Mouse (Mus musculus): ENCODE measurements around the gene Tmcc3. TPM values are rescaled to one million over a fixed set of nuclear protein-coding genes. Genes with fewer than 3 reads are reported as not detected.
A peak's percentile ranks its signal among the peaks of the same experiment; 100 is the strongest.

The Tmcc3 gene
- polyA plus RNA-seq, 1 experiment from 2014 or later = 12.5 TPM

DNA sequence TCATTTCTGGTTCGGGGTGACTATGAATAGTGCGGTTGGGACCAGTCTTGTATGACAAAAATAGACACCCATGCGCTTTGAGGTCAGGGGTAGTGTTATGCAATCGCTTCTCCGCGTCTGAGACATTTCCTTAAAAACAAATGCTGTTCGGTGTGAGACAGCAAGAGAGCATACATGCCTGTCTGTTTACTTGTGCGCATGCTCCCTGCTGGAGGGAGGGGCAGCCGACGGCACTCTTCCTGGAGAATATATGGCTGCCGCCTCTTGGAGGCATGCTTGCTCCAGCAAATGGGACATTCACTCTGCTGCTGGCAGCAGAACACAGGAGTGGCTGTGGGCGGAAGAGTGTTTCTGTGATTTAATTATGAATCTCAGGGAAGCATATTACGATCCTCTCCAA lies 66.6 kb downstream of the Tmcc3 start:
- H3K4me2 ChIP-seq (replicated peaks) = peak overlapping the region; percentile 22; the same call in 1 of the 2 replicates
- peak overlapping the region; percentile 61 for H3K27ac ChIP-seq
- no peaks in the 10 kb centered on the region for H3K9me3 ChIP-seq (ENCODE audit: control insufficient read depth, low read length)
- no peaks in the 10 kb centered on the region for H3K36me3 ChIP-seq (replicated peaks; ENCODE audit: control insufficient read depth, insufficient read depth)
- no peaks in the 10 kb centered on the region for H3K27me3 ChIP-seq (ENCODE audit: control insufficient read depth, insufficient read depth, low read length)
- ATAC-seq (ENCODE audit: low FRiP score) = peak; percentile 71
- WGBS = 54% methylated on average over 13 of the region's 13 CpGs
- no peak overlapping the region for H3K4me3 ChIP-seq (replicated peaks; ENCODE audit: low read length)
- DNase-seq (ENCODE audit: low spot score) = peak; percentile 64
- H3K9ac ChIP-seq = peak overlapping the region; percentile 35
- H3K4me1 ChIP-seq (replicated peaks; ENCODE audit: control insufficient read depth, insufficient read depth, low read length) = peaks cover 20% of the 10 kb centered on the region

DNA sequence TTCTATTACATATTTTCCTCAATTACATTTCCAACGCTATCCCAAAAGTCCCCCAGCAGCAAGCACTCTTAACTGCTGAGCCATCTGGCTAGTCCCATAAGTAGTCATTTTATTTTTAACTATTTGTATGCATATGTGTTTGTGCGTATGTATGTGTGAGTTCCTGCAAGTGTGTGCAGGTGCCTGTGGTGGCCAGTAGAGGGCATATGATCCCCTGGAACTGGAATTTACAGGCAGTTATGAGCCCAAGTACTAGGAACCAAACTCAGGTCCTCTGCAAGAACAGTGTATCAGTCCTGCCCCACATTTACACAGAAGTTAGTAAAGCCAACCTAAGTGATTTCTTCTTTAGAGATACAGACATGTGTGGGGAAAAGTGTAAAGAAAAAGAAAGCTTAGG lies 68.3 kb downstream of the Tmcc3 start:
- no peak overlapping the region for H3K4me3 ChIP-seq (replicated peaks; ENCODE audit: low read length)
- H3K27ac ChIP-seq = no peak overlapping the region
- peaks cover 20% of the 10 kb centered on the region for H3K4me1 ChIP-seq (replicated peaks; ENCODE audit: control insufficient read depth, insufficient read depth, low read length)
- H3K4me2 ChIP-seq (replicated peaks) = no peak overlapping the region
- no peak overlapping the region for H3K9ac ChIP-seq
- 87% methylated on average over 2 of the region's 2 CpGs for WGBS
- no peaks in the 10 kb centered on the region for H3K36me3 ChIP-seq (replicated peaks; ENCODE audit: control insufficient read depth, insufficient read depth)
- no peaks in the 10 kb centered on the region for H3K27me3 ChIP-seq (ENCODE audit: control insufficient read depth, insufficient read depth, low read length)
- ATAC-seq (ENCODE audit: low FRiP score) = no peak
- 0 out of 2 replicates have a peak, but pooled peaks cover 3% of the 10 kb centered on the region for H3K9me3 ChIP-seq (ENCODE audit: control insufficient read depth, low read length)
- no peak for DNase-seq (ENCODE audit: low spot score)

DNA sequence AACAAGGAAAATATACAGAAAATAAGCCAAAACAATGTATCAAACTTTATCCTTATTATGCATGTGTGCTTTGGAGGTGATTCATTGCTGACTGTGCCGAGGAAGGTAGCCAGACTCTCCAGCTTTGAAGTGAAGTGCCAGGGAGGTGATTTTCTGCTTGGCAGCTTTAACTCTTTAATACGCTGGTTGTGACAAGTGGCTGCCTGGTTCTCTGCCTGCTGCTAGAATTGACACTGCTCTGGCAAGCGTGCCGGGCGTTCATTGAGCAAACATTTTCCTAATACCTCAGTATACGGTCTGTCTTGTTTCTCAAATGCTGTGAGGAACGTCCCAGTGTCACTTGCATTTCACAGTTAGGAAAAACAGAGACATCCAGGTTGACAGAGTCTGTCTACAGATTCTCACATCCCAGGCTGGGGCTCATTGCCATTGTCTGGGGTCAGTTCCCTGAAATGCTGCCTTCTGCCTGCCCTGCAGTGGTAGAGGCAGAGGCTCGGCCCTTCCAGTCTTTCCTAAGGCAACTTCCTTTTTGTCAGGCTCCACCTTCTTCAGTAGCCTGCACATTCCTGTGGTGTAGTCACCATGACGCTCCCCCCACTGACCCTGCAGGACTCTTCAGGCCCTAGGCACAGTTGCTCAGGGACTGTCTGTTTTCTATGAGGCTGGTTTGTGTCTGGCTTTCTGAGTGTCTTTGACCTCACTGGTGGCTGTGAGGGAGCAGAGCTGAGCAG lies 69.1 kb downstream of the Tmcc3 start:
- H3K4me1 ChIP-seq (replicated peaks; ENCODE audit: control insufficient read depth, insufficient read depth, low read length) = peaks cover 20% of the 10 kb centered on the region
- H3K9ac ChIP-seq = no peak overlapping the region
- H3K27me3 ChIP-seq (ENCODE audit: control insufficient read depth, insufficient read depth, low read length) = no peaks in the 10 kb centered on the region
- 59% methylated on average over 9 of the region's 9 CpGs for WGBS
- no peak overlapping the region for H3K4me3 ChIP-seq (replicated peaks; ENCODE audit: low read length)
- H3K36me3 ChIP-seq (replicated peaks; ENCODE audit: control insufficient read depth, insufficient read depth) = no peaks in the 10 kb centered on the region
- H3K4me2 ChIP-seq (replicated peaks) = no peak overlapping the region
- ATAC-seq (ENCODE audit: low FRiP score) (no peak), DNase-seq (ENCODE audit: low spot score) (no peak)
- H3K27ac ChIP-seq = no peak overlapping the region
- H3K9me3 ChIP-seq (ENCODE audit: control insufficient read depth, low read length) = peaks cover 10% of the 10 kb centered on the region

DNA sequence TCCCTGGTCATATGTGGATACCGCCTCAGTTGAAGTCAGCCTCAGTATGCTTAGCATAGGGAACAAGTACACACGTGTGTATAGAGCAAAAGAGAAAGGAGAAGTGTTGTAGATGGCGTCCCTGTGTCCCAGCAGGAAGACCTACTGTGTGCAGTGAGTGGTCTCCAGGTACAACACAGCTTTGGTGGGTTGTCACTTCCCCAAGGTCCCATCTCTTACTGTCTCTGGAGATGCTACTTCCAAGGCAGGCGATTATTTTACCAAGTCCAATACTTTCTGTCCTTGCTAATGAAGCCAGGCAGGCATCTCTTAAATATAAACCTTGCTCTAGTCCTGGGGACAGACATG lies 69.6 kb downstream of the Tmcc3 start:
- Histone ChIP-seq H3K4me1 (replicated peaks; ENCODE audit: control insufficient read depth, insufficient read depth, low read length) (peaks cover 20% of the 10 kb centered on the region), H3K36me3 (replicated peaks; ENCODE audit: control insufficient read depth, insufficient read depth) (no peaks in the 10 kb centered on the region), H3K9me3 (ENCODE audit: control insufficient read depth, low read length) (peaks cover 15% of the 10 kb centered on the region), H3K4me2 (replicated peaks) (no peak overlapping the region), H3K9ac (no peak overlapping the region), H3K27me3 (ENCODE audit: control insufficient read depth, insufficient read depth, low read length) (no peaks in the 10 kb centered on the region), H3K27ac (no peak overlapping the region), H3K4me3 (replicated peaks; ENCODE audit: low read length) (no peak overlapping the region)
- DNase-seq (ENCODE audit: low spot score) (no peak), ATAC-seq (ENCODE audit: low FRiP score) (no peak)
- WGBS = 84% methylated on average over 4 of the region's 4 CpGs

DNA sequence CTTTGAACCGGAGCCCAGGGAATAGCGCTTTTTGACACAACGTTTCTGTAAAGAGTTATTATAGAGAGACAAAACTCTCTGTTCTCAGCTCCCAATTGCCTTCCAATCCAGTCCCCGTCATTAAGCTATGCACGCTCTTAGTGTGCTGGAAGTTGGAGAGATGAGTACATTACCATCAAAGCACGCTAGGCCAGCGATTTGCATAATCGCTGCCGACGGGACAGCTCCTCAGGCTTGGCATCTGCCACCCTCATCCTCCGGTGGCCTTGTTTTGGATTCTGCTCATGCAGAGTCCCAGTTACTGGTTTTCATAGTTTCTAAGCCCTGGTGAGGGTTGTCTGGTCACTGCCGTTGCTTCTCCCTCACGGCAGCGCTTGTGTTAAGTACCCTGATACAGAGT lies 70.9 kb downstream of the Tmcc3 start:
- H3K9me3 ChIP-seq (ENCODE audit: control insufficient read depth, low read length) = peaks cover 18% of the 10 kb centered on the region
- no peaks in the 10 kb centered on the region for H3K27me3 ChIP-seq (ENCODE audit: control insufficient read depth, insufficient read depth, low read length)
- peaks cover 11% of the 10 kb centered on the region for H3K4me1 ChIP-seq (replicated peaks; ENCODE audit: control insufficient read depth, insufficient read depth, low read length)
- H3K27ac ChIP-seq = no peak overlapping the region
- ATAC-seq (ENCODE audit: low FRiP score) = no peak
- no peaks in the 10 kb centered on the region for H3K36me3 ChIP-seq (replicated peaks; ENCODE audit: control insufficient read depth, insufficient read depth)
- WGBS = 60% methylated on average over 14 of the region's 14 CpGs
- DNase-seq (ENCODE audit: low spot score) = no peak
- no peak overlapping the region for H3K4me2 ChIP-seq (replicated peaks)
- H3K4me3 ChIP-seq (replicated peaks; ENCODE audit: low read length) = no peak overlapping the region
- H3K9ac ChIP-seq = no peak overlapping the region

DNA sequence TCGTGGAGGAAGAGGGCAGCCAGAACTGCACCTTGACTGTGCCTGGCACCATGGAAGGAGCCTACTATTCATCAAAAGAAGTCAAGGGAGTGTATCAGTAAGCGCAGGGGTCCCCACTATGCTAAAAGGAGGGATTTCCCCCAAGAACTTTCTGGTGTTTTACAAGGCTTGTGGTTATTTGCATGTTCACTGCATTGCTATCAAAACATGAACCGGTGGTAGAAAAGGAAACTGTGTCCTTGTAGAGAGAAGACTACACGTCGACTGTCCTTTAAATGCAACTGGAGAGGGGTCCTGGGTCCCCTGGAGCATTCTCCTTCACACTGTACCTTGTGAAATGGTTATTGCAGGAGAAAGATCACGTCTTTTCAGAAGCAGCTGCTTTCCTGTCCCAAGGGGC lies 71.8 kb downstream of the Tmcc3 start:
- Histone ChIP-seq H3K9me3 (ENCODE audit: control insufficient read depth, low read length) (peaks cover 18% of the 10 kb centered on the region), H3K9ac (no peak overlapping the region), H3K27ac (no peak overlapping the region), H3K27me3 (ENCODE audit: control insufficient read depth, insufficient read depth, low read length) (no peaks in the 10 kb centered on the region), H3K36me3 (replicated peaks; ENCODE audit: control insufficient read depth, insufficient read depth) (no peaks in the 10 kb centered on the region), H3K4me1 (replicated peaks; ENCODE audit: control insufficient read depth, insufficient read depth, low read length) (peaks cover 3% of the 10 kb centered on the region; the same call in 1 of the 2 replicates), H3K4me2 (replicated peaks) (no peak overlapping the region), H3K4me3 (replicated peaks; ENCODE audit: low read length) (no peak overlapping the region)
- DNase-seq (ENCODE audit: low spot score) = no peak
- 83% methylated on average over 6 of the region's 6 CpGs for WGBS
- no peak for ATAC-seq (ENCODE audit: low FRiP score)

DNA sequence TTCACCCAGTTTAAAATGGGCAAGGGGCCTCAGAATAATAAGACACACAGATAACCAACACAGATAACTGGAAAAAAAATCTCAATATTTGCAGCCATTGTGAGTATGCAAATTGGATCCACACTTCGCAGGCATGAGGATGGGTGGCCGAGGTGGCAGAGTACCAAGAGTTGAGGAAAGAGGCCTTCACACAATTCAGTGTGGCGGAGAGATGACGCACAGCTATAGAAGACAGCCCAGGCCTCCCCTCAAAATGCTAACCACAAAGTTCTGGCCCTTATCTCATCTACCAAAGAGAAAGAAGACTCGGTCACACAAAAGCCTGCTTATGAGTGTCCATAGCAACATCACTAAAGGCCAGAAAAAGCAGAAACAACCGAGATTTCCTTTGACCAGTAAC lies 77.5 kb downstream of the Tmcc3 start:
- Histone ChIP-seq H3K9ac (no peak overlapping the region), H3K4me1 (replicated peaks; ENCODE audit: control insufficient read depth, insufficient read depth, low read length) (no peaks in the 10 kb centered on the region), H3K4me2 (replicated peaks) (no peak overlapping the region), H3K36me3 (replicated peaks; ENCODE audit: control insufficient read depth, insufficient read depth) (no peaks in the 10 kb centered on the region), H3K27me3 (ENCODE audit: control insufficient read depth, insufficient read depth, low read length) (no peaks in the 10 kb centered on the region), H3K27ac (no peak overlapping the region), H3K4me3 (replicated peaks; ENCODE audit: low read length) (no peak overlapping the region), H3K9me3 (ENCODE audit: control insufficient read depth, low read length) (peaks cover 18% of the 10 kb centered on the region)
- no peak for DNase-seq (ENCODE audit: low spot score)
- 75% methylated on average over 6 of the region's 6 CpGs for WGBS
- ATAC-seq (ENCODE audit: low FRiP score) = no peak

DNA sequence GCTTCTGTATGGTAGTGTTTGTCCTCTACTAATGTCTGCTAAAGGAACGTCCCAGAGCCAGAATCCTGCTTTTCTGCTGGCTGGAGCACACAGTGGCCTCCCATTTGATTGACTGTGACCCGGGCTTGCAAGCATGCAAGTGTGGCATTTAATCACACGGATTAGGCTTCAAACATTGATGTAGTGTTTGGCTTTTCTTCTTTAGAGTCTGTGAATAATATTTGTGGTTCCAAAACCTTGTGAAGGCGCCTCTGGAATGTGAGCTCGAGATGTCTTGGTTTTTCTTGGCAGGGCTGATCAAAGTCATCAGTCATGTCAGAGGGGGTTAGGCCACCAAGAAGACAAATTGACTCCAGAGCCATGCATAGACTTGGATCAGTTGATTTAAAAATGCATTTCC lies 79.3 kb downstream of the Tmcc3 start:
- 81% methylated on average over 5 of the region's 5 CpGs for WGBS
- Histone ChIP-seq H3K27me3 (ENCODE audit: control insufficient read depth, insufficient read depth, low read length) (no peaks in the 10 kb centered on the region), H3K9ac (no peak overlapping the region), H3K36me3 (replicated peaks; ENCODE audit: control insufficient read depth, insufficient read depth) (no peaks in the 10 kb centered on the region), H3K4me3 (replicated peaks; ENCODE audit: low read length) (no peak overlapping the region), H3K27ac (no peak overlapping the region), H3K4me2 (replicated peaks) (no peak overlapping the region), H3K4me1 (replicated peaks; ENCODE audit: control insufficient read depth, insufficient read depth, low read length) (no peaks in the 10 kb centered on the region), H3K9me3 (ENCODE audit: control insufficient read depth, low read length) (peaks cover 6% of the 10 kb centered on the region)
- DNase-seq (ENCODE audit: low spot score) (no peak), ATAC-seq (ENCODE audit: low FRiP score) (no peak)

DNA sequence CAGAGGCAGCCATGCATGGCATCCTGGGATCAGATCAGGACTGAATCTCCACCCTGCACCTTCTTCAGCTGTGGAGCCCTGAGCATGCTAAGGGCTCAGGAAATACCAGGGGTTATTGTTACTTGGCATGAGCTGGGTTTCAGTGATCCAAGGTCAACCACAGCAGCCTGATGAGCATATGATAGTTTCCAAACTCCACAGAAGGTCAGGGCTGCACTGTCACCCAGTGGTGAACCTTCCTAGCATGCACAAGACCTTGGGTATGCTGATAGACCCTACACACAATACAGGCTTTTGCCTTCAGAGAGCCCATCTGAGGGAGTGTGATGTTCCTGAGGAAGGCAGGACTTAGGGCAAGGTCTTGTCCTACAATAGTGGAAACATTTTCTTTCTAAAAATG lies 82.5 kb downstream of the Tmcc3 start:
- DNase-seq (ENCODE audit: low spot score) (no peak), ATAC-seq (ENCODE audit: low FRiP score) (no peak)

More for the DNA sequence above, 82.5 kb downstream of the Tmcc3 start:
- Histone ChIP-seq H3K4me1 (replicated peaks; ENCODE audit: control insufficient read depth, insufficient read depth, low read length) (peaks cover 12% of the 10 kb centered on the region), H3K27ac (no peak overlapping the region), H3K4me2 (replicated peaks) (no peak overlapping the region), H3K4me3 (replicated peaks; ENCODE audit: low read length) (no peak overlapping the region), H3K27me3 (ENCODE audit: control insufficient read depth, insufficient read depth, low read length) (no peaks in the 10 kb centered on the region), H3K9ac (no peak overlapping the region), H3K36me3 (replicated peaks; ENCODE audit: control insufficient read depth, insufficient read depth) (no peaks in the 10 kb centered on the region), H3K9me3 (ENCODE audit: control insufficient read depth, low read length) (no peaks in the 10 kb centered on the region)
